Mouse (Mus musculus) naive thymus-derived CD4-positive, alpha-beta T cell, adult 2 months (primary cell): ENCODE results near the gene Olfr502.
"Not testable (repeated sequence)": the region's sequence is repeated elsewhere in the genome, so short reads cannot be mapped to it uniquely, and the experiment has no call there.

Experiments used
- DNase-seq: peaks from one replicate; pipeline ENCODE4 v3.0.0-alpha.2; 2011; ENCODE audit warnings: low read depth

Gene Olfr502

DNA sequence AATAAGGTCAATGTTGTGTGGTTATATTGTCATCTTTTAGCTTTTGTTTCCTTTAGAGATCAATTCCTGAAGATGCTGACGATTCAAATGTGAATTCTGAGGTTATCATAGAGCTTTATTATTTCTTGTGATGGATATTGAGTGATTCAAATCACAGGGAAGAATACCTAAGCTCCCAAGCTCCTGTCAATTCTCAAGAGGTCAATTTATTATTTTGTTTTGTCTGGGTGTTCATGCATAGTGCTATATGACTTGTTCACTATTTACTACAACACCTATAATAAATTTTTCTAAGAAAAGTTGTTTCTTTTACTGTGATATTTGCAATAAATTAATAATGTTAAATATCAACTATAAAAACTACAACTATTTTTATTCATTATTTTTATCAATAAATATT lies at the start of gene Olfr502:
Gene Olfr502, minus strand, starts transcription at position 101 of the 400 bp plus-strand sequence.
- DNase-seq = no peak

DNA sequence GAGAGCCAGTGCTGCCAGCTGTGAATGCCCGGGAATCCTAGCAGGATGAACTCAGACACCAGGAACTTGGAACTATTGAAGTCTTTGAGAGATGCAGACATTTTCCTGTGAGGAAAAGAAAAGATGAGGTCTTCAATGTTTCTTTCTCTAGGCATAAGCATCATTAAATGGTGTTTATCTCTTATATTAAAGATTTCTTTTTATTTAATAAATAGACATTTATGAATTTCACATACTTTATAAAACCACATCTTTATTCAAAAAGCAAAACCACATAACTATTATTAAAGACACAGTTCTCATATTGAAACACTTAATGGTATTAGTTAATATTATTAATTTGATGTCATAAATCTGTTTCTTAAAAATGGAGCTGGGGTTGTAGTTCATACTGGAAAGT lies 40.8 kb upstream of the Olfr502 start, which contains the start of gene Olfr504:
Gene Olfr504, minus strand, starts transcription at position 101 of the 400 bp plus-strand sequence.
- no peak for DNase-seq

DNA sequence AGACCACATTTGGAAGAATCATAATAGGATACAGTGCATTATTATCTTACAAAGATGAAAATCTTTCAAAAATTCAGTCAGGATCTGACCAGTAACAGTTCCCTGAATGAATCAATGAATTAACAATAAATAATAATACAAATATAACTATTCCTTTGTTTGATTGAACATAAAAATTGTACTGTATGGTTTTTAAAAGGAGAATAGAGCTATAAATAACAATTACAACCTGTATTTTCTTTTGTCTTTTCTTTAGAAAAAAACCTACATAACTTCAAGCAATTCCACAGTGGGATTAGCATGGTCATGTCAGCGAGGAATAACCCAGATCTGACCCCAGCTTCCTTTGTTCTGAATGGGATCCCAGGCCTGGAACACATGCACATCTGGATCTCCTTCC lies 19.4 kb upstream of the Olfr502 start, which contains the start of gene Olfr503:
Gene Olfr503, plus strand, starts transcription at position 301 of the 400 bp plus-strand sequence.
- not testable (repeated sequence) for DNase-seq

DNA sequence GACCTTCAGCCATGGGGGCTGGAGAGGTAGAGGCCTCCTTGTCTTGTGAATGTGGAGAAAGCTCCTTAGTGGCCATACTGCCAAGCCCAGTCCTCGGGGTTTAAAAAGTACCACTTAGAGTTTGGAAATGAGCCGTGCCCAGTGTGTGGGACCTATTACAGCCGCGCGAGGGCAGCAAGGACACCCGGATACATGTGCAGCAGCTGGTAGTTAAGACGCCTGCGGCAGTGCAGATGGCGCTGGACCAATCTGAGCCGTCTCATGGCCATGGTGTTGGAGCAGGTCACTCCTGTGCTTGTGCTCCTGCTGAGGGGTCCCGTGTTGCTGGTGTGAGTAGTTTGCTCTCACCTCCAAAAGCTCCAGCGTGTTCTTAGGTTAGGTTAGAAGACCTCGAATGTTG lies 17.6 kb upstream of the Olfr502 start:
- no peak for DNase-seq
